Mouse (Mus musculus) limb, embryonic 14.5 days (tissue): Measurements from ENCODE around the gene Apc2. TPM values are rescaled to one million over a fixed set of nuclear protein-coding genes. Genes with fewer than 3 reads are reported as not detected.
A peak's percentile ranks its signal among the peaks of the same experiment; 100 is the strongest.

Experiments
- ATAC-seq: fragments of 200-750 bp; cut with Nextera tagmentation; 2 replicates; pipeline ENCODE4 v1.8.0; 2017; ENCODE audit warnings: low read depth, moderate number of reproducible peaks, moderate TSS enrichment; ENCODE audit not compliant: low FRiP score
- DNase-seq: peaks from one replicate; pipeline ENCODE4 v3.0.0-alpha.2; 2015; ENCODE audit warnings: low spot score
- H3K27ac ChIP-seq: fragments of 300-500 bp; sonication (generic); replicated peaks from 2 replicates; pipeline ENCODE4 v1.5.1; 2014; ENCODE audit warnings: low read depth, mild to moderate bottlenecking, low read length, moderate library complexity, mixed read lengths
- H3K27me3 ChIP-seq: fragments of 300-500 bp; sonication (generic); 2 replicates; pipeline ENCODE4 v1.6.1; 2014; ENCODE audit warnings: low read length, mixed read lengths; ENCODE audit not compliant: control insufficient read depth, insufficient read depth
- H3K36me3 ChIP-seq: fragments of 300-500 bp; sonication (generic); 2 replicates; pipeline ENCODE4 v1.6.1; 2014; ENCODE audit warnings: mild to moderate bottlenecking, low read length, moderate library complexity, mixed read lengths; ENCODE audit not compliant: control insufficient read depth, insufficient read depth
- H3K4me1 ChIP-seq: fragments of 300-500 bp; sonication (generic); 2 replicates; pipeline ENCODE4 v1.6.1; 2014; ENCODE audit warnings: antibody characterized with exemption, low read length, mixed read lengths; ENCODE audit not compliant: control insufficient read depth, insufficient read depth
- H3K4me2 ChIP-seq: fragments of 300-500 bp; sonication (generic); replicated peaks from 2 replicates; pipeline ENCODE4 v1.6.1; 2014; ENCODE audit warnings: low read depth, mild to moderate bottlenecking, low read length, moderate library complexity; ENCODE audit not compliant: severe bottlenecking
- H3K4me3 ChIP-seq: fragments of 300-500 bp; sonication (generic); replicated peaks from 2 replicates; pipeline ENCODE4 v1.5.1; 2014; ENCODE audit warnings: low read length
- H3K9ac ChIP-seq: fragments of 300-500 bp; sonication (generic); 2 replicates; pipeline ENCODE4 v1.6.1; 2014; ENCODE audit warnings: mild to moderate bottlenecking, low read depth, low read length, moderate library complexity; ENCODE audit not compliant: severe bottlenecking
- H3K9me3 ChIP-seq: fragments of 300-500 bp; sonication (generic); 2 replicates; pipeline ENCODE4 v1.6.1; 2016; ENCODE audit warnings: low read length; ENCODE audit not compliant: control insufficient read depth
- POLR2A ChIP-seq: fragments of 200-500 bp; IDR thresholded peaks from 2 replicates; pipeline ENCODE4 v1.8.0; 2012; ENCODE audit warnings: inconsistent platforms, mild to moderate bottlenecking, moderate library complexity, borderline replicate concordance; ENCODE audit not compliant: insufficient read depth, insufficient read length; ENCODE audit errors: extremely low read depth
- WGBS: fragments of 180-500 bp; shearing (Covaris S2); extraction: QIAGEN DNeasy Blood & Tissue Kit; methylation state at CpG from one replicate; pipeline ENCODE4 v1.1.7; 2014; 5-methylcytosine and 5-hydroxymethylcytosine counted together
- polyA plus RNA-seq, 2 experiments: library from polyadenylated mRNA; depleted of rRNA in 1 of 2; stranded (reverse) in 1 of 2; unstranded in 1 of 2; fragments of >200 nt; fragmentation: Nextera tagmentation in 1 of 2; extraction: Ambion mirVana in 1 of 2; gene quantifications; 2 replicates each; pipeline versions ENCODE4 v1.2.1 to v1.2.3; 2012 to 2014

The Apc2 gene
- polyA plus RNA-seq, 2 experiments: 1.5 to 2.5 TPM

DNA sequence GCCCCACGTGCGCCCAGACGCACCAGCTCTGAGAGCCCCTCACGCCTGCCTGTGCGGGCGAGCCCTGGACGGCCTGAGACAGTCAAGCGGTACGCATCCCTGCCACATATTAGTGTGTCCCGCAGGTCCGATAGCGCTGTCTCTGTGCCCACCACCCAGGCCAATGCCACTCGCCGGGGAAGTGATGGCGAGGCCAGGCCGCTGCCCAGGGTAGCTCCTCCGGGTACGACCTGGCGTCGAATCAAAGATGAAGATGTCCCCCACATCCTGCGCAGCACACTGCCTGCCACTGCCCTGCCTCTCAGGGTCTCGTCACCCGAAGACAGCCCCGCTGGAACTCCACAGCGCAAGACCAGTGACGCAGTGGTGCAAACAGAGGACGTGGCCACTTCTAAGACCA, 19.5 kb downstream of the Apc2 start:
- no peak for TF ChIP-seq POLR2A
- Histone ChIP-seq H3K27ac (no peak overlapping the region), H3K9me3 (no peaks in the 10 kb centered on the region), H3K27me3 (peaks cover 67% of the 10 kb centered on the region), H3K4me2 (no peak overlapping the region), H3K4me3 (no peak overlapping the region), H3K4me1 (0 out of 2 replicates have a peak, but pooled peaks cover 3% of the 10 kb centered on the region), H3K36me3 (peaks cover 17% of the 10 kb centered on the region; the same call in 1 of the 2 replicates), H3K9ac (no peak overlapping the region)
- no peak for ATAC-seq
- no peak for DNase-seq
- 44% methylated on average over 27 of the region's 27 CpGs for WGBS

- 20% methylated on average over 11 of the region's 11 CpGs for WGBS
- Histone ChIP-seq H3K4me3 (no peak overlapping the region), H3K27me3 (peaks cover 56% of the 10 kb centered on the region), H3K9me3 (no peaks in the 10 kb centered on the region), H3K27ac (no peak overlapping the region), H3K4me2 (no peak overlapping the region), H3K4me1 (0 out of 2 replicates have a peak, but pooled peaks cover 3% of the 10 kb centered on the region), H3K9ac (no peak overlapping the region), H3K36me3 (peaks cover 17% of the 10 kb centered on the region; the same call in 1 of the 2 replicates)
- DNase-seq (no peak), ATAC-seq (no peak)
- no peak for TF ChIP-seq POLR2A
Observed at GRCm38 (mm10) chr10:80316359-80316781, 20.6 kb downstream of the Apc2 start.

GRCm38 (mm10) chr10:80317011-80317410, 21.2 kb downstream of the Apc2 start:
- no peak overlapping the region for H3K9ac ChIP-seq
- DNase-seq (no peak), ATAC-seq (no peak)
- H3K4me1 ChIP-seq: 0 out of 2 replicates have a peak, but pooled peaks cover 3% of the 10 kb centered on the region
- H3K27me3 ChIP-seq: peaks cover 50% of the 10 kb centered on the region
- no peak for TF ChIP-seq POLR2A
- H3K36me3 ChIP-seq: peaks cover 17% of the 10 kb centered on the region; the same call in 1 of the 2 replicates
- 45% methylated on average over 10 of the region's 10 CpGs for WGBS
- H3K9me3 ChIP-seq: no peaks in the 10 kb centered on the region
- H3K27ac ChIP-seq: no peak overlapping the region
- H3K4me2 ChIP-seq: no peak overlapping the region
- H3K4me3 ChIP-seq: no peak overlapping the region

- no peak; the same call in 1 of the 2 replicates for TF ChIP-seq POLR2A
- Histone ChIP-seq H3K9ac (peak within 1 kb of the TSS; percentile 71), H3K4me3 (peak within 1 kb of the TSS; percentile 78), H3K4me1 (peaks cover 10% of the 10 kb centered on the region; the same call in 1 of the 2 replicates), H3K27ac (peak within 1 kb of the TSS; percentile 58), H3K36me3 (peaks cover 17% of the 10 kb centered on the region; the same call in 1 of the 2 replicates), H3K27me3 (peaks cover 17% of the 10 kb centered on the region), H3K9me3 (no peaks in the 10 kb centered on the region), H3K4me2 (peak within 1 kb of the TSS; percentile 64)
- ATAC-seq (peak; percentile 79), DNase-seq (peak; percentile 92)
- under 1% methylated on average over 34 of the region's 34 CpGs for WGBS
Observed at GRCm38 (mm10) chr10:80320340-80320760, 24.6 kb downstream of the Apc2 start, which contains the start of gene 2310011J03Rik. Gene 2310011J03Rik, minus strand, starts transcription at chr10:80320537.

- H3K27ac ChIP-seq: no peak overlapping the region
- H3K36me3 ChIP-seq: peaks cover 17% of the 10 kb centered on the region; the same call in 1 of the 2 replicates
- H3K4me3 ChIP-seq: no peak overlapping the region
- H3K4me2 ChIP-seq: no peak overlapping the region
- no peak overlapping the region for H3K9ac ChIP-seq
- ATAC-seq: no peak
- WGBS: 79% methylated on average over 6 of the region's 6 CpGs
- no peaks in the 10 kb centered on the region for H3K9me3 ChIP-seq
- peaks cover 10% of the 10 kb centered on the region; the same call in 1 of the 2 replicates for H3K4me1 ChIP-seq
- DNase-seq: no peak
- peaks cover 9% of the 10 kb centered on the region; the same call in 1 of the 2 replicates for H3K27me3 ChIP-seq
- no peak for TF ChIP-seq POLR2A
Observed at GRCm38 (mm10) chr10:80321014-80321669, 25.4 kb downstream of the Apc2 start.
